Mouse (Mus musculus): ENCODE results near the gene Kansl2.

Kansl2 gene

DNA sequence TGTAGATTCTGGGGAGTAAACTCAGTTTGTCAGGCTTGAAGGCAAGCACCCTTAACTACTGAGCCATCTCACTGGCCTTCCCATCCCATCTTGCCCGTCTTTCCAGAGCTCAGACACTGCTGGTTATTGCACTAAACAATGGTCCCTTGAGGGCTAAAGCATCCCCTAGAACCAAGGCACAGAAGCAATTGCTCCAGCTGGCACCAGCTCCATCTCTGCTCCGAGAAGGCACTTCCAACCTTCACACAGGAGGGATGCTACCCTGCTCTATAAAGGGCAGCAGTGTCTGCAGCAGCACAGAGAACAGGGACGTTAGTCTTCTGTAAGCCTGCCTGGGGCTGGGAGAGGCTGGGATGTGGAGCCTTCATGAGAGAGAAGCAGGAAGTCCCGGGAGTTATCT is 42.0 kb downstream of the Kansl2 start, which contains the start of gene Olfr279:
TSS of gene Olfr279 (plus strand) at position 301 of the 400 bp plus-strand sequence.
- peak; percentile 87 for DNase-seq

DNA sequence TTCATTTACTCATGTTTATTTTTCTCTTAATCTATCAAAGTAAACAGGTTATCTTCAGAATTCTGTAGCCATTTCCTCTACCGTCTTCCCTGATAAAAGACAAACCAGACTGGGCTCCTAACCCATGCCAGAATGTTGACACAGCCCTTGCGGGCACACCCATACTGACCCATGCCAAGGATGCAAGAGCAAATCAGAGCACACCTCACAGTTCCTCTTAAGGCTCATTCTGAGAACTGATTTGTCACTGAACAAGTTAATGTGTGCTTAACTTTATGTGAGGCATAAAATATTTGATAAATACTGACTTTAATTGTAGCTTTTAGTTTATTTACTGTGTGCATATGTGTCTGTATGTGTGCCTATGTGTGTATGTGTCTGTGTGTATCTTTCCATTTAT is 42.7 kb downstream of the Kansl2 start:
- DNase-seq, result peak; percentile 68

DNA sequence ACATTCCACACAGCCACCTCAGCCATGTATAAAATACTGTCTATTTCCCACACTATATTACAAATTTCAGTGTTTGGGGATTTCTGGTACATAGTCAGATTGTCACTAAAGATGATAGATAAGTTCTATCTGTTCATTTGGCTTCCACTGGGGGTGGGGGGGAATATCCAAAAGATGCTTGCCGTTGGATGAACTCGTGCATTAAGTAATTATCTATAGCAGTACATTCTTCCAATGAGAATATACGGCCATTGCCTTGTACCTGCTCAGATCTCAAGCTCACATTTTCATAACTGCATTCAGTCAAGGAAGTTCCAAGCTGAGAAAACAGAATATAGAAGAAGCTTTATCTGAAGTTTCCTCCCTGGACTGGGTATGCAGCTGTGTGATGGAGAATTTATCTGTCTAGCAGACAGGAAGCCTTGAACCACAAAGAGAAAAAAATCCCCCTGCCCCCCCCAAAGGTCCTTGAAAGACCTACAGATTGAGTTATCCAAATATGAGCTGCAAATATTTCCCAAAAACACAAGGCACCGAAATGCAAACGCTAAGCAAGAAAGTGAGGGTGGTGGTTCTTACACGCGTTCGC is 47.5 kb downstream of the Kansl2 start:
- DNase-seq, result no peak

DNA sequence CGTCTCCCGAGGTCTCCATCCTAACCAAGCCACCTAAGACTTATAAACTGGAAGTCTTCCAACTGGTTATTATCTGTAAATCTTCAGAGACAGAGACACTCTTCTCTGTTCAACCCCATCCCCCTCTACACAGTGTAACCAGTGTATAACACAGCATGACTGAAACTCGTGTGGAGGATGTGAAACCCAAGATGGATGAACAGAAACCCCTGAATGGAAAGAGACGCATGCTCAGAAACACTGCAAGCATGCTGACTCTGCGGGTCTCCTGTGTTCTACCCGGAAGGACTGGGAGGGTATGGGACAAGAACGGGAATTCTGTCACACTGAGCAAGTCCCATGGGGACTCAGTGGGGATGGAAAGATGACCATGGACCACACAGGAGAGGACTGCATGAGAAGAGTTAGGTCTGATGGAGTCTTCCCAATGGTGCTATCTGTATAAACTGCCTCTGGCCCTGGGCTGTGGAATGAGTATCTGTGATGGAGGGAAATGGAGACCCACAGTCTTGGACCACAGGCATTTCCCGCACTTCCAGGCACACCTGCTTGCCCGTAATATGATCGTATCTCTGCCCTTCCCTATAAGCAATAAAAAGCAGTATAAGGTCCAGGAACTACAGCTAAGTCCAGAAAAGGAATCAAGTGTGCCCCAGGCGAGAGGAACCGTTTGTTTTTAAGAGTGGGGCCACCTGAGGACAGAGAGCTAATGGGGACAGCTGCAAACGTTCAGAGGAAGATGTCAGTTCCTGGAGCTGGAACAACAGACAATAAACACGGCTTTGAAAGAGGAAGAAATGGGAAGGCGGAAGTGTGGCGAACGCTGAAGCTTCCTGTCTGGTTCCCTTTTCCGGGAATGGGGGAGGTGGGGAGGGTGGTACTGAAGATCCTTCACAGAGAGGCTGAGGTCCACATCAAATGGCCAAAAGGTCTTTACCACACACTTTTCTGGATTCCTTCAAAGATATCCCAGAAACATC is 49.9 kb downstream of the Kansl2 start:
- DNase-seq, result peak; percentile 98

DNA sequence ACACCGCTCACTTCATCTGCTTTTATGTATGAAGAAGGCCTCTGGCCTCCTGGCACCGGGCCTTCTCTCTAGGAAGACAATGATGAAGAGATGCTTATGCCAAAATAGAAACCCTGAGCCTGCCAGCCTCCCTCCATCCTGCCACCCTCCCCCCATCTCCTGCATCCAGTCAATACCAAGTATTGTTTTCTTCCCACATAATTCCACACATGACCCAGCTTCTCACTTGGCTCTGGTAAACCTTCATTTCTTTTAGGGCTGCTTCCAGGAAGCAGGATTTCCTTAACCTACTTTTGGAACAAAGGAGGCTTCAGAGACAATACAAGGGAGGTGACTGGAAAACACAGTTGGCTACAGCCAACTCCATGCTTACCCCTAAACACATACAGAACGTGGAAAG is 51.4 kb downstream of the Kansl2 start, which contains the start of gene Lalba:
TSS of gene Lalba (minus strand) at position 21 of the 400 bp plus-strand sequence.
- peak; percentile 94 for DNase-seq

DNA sequence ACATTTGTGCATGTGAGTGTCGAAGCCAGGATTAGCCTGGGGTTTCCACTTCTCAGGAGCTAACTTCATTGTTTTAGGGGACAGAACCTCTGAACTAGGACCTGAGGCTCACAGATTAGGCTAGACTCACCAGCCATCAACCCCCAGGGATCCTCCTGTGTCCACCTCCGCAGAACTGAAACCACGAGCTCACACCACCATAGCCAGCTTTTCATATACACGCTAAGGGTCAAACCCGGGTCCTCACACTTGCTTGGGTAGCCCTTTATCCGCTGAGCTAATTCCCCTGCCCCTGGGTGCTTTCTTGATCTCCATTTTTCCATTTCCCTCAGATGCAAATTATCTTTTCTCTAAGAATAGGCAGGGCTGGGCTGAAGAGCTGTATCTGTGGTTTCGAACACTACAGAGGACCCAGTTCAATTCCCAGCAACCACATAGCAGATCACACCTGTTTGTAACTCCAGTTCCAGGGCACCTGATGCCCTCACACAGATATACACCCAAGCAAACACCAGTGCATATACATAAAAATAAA is 54.4 kb downstream of the Kansl2 start:
- DNase-seq, result no peak

DNA sequence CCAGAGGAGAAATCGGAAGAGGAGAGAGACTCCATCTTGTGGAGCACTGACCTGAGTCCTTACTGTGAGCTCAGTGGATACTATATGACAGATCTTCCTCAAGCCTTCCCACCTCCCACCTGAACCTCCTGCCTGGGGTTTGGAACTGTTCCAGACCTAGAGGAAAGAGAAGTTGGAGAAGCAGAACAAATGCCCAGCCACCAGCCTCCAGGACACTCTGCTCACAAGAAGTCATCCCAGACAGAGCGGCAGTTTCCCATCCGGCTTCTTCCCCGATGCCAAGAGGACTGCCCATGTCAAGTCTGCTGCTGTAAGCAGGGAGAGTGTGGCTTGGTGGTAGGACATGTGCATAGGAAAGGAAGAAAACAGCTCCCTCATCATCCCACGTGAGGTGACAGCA is 57.8 kb downstream of the Kansl2 start:
- peak; percentile 91 for DNase-seq

DNA sequence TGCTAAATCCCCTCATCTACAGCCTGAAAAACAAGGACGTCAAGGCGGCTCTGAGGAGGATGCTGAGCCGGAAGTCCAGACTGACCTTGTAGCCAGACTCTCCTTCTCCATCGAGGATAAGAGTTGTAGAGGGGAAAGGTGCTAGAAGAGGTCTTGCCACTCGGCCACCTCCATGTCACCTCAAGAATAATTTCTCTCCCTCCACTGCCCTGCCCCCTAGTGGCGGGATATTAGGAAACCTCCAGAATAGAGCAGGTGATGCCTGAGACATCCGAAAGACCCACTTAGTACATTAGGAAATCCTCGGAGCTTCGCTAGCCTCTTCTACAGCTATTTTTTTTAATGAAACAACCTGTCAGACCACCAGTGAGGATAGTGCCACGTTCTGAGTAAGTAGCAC is 58.7 kb downstream of the Kansl2 start:
- DNase-seq, result no peak

DNA sequence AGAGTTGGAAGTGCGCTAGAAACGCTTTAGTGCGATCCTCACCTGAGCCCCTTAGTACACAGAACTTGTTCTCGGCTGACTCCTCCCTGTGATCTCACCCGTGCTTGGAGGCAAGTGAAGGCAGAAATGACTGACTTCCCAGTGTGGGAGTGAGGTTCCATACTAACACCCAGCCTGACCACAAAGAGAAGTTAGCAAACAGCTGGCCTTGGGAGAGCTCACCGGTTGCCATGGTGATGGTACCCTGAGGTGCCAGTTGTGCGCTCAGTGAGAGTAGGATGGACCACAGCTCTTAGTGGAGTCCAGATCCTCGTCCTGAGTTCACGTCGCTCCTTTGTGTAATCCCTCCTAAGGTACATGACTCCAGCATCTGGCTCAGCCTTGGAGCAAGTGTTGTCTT is 59.1 kb downstream of the Kansl2 start:
- peak; percentile 90 for DNase-seq

DNA sequence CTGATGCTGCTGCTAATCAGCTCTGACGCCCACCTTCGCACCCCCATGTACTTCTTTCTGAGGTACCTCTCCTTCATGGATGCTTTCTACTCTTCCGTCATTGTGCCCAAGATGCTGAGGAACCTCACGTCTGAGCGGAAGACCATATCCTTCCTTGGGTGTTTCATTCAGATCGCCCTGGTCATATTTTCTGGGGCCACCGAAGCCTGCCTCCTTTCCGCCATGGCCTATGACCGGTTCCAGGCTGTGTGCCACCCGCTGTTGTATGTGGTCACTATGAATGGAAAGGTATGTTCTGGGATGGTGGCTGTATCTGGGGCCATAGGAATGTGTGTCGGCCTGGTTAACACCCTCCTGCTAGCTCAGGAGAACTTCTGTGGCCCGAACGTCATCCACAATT is 62.5 kb downstream of the Kansl2 start:
- DNase-seq, result peak; percentile 91

DNA sequence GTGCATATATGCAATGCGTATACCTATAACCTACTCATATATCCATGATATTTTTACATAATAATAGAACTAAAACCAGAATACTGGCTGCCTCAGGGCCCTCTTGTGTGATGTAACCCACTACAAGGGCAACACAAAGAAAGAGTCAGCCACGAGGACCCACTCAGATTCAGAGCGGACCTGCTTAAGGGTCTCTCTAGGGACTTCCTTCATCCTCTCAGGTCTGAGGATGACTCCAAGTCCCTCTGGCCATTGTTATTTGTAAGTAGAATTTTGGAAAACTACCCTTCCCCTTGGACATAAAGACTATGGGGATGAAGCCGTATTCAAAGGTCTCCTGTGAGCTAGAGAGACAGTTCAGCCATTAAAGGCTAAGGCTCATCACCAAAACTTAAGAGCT is 64.5 kb downstream of the Kansl2 start, which contains the start of gene OR5BS1P:
TSS of gene OR5BS1P (plus strand) at position 301 of the 400 bp plus-strand sequence.
- no peak for DNase-seq

Measured in heart, adult 11 months (tissue).